Mouse (Mus musculus) heart, adult 8-10 months (tissue): ENCODE data around the gene Pkp2. TPM values are rescaled to one million over a fixed set of nuclear protein-coding genes. Genes with fewer than 3 reads are reported as not detected.
A peak's percentile ranks its signal among the peaks of the same experiment; 100 is the strongest.

Experiments used
- DNase-seq: peaks from one replicate; pipeline ENCODE4 v3.0.0; 2022; ENCODE audit warnings: low spot score
- total RNA-seq, 4 experiments: library from RNA; stranded (reverse); gene quantifications; 2 replicates each; pipeline ENCODE4 v1.2.4; 2022

Gene Pkp2
- total RNA-seq, 4 experiments from 2014 or later: 140 to 155 (median 148) TPM

DNA sequence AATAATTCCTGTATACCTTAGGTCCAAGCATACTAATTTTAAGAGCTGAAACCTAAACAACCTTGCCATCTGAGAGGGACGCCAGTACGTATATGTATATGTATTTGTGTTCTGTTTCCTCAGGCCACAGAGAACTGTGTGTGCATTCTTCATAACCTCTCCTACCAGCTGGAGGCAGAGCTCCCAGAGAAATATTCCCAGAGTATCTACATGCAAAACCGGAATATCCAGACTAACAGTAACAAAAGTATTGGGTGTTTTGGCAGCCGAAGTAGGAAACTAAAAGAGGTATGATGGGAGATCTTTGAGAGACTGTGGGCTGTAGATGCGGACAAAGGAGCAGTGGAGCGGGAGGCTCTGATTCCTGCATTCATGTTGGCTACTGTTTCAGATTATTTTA lies 48.4 kb downstream of the Pkp2 start:
- no peak for DNase-seq

DNA sequence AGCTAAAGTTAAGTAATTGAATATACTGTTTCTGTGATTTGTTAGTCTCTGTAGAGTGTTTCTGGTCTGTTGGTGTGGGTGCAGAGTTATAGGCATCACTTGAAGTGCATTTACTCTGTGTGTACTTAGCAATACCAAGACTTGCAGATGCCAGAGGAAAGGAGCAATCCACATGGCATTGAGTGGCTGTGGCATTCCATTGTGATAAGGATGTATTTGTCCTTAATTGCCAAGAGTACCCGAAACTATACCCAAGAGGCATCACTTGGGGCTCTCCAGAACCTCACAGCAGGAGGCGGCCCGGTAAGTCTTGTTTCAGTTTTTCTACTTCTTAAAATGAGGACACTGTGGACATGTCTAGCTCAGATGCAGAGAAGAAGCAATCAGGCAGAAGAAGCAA lies 49.3 kb downstream of the Pkp2 start:
- no peak for DNase-seq

DNA sequence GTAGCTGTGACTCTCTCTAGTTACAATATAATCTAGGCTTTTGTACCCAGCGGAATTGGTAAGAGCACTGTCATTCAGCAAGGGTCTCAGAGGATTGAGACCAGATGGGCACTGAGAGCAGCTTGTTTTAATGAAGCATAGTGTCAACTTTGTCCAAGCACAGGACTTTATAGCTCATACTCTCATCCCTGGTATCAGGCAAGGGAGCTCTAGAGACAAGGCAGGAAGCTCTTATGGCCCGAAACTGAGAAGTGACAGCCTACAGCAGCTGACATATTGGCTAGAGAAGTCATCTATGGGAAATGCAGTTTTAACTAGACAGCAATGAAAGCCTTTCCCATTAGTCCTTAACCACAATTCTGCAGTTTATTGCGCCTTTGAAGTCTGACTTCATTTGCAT lies 59.9 kb downstream of the Pkp2 start:
- DNase-seq: no peak

- DNase-seq: no peak
Observed at GRCm38 (mm10) chr16:16273752-16274151, 60.6 kb downstream of the Pkp2 start.

DNA sequence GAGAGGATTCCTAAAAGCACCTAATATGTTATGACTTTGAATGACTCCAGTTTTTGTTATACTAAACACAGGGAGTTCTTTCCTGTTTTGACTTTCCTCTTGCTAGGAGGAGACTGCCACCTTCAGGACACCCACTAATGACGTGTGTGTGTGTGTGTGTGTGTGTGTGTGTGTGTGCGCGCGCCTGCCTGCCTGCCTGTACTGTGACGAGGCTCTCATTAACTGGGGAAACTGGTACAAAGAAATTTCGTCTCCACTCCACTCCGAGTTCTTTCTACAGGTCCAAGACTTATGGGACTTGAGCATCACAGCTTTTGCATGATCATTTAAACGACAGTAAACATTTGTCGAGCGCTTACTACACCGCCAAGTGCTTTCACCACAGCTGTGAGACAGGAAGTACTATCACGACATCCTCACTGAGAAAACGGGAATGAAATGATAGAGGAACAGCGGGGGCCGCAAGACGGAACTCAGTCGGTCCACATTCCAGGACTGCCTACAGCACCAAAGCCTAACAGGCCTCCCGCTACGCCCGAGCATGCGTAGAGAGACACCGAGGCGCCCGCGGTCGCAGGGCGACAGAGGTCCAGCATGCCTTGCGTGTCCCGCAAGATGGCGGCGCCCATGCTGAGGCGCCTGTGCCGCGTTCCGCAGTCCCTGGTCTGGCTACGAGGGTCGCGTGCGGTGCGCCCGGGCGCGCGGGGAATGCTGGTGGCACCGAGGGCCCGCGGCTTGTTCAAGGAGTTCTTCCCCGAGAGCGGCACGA lies 89.4 kb downstream of the Pkp2 start, which contains the start of gene Yars2:
Yars2 (plus strand) TSS at position 597 of the 769 bp plus-strand sequence.
- peak; percentile 90 for DNase-seq

DNA sequence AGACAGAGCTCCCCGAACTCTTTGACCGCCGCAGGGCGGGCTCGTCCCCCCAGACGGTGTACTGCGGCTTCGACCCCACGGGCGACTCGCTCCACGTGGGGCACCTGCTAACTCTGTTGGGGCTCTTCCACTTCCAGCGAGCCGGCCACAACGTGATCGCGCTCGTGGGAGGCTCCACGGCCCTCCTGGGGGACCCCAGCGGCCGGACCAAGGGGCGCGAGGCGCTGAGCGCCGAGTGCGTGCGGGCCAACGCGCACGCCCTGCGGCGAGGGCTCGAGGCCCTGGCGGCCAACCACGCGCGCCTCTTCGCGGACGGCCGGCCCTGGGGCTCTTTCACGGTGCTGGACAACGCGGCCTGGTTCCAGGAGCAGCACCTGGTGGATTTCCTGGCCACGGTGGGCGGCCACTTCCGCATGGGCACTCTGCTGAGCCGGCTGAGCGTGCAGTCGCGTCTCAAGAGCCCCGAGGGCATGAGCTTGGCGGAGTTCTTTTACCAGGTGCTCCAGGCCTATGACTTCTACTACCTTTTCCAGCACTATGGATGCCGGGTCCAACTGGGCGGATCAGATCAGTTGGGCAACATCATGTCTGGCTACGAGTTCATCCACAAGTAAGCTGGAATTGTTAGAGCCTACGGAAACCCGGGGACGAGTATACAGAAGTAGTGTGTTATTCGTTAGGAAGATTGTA lies 90.2 kb downstream of the Pkp2 start:
- DNase-seq: peak; percentile 15

- DNase-seq: no peak
Observed at GRCm38 (mm10) chr16:16303888-16304287, 90.8 kb downstream of the Pkp2 start.

DNA sequence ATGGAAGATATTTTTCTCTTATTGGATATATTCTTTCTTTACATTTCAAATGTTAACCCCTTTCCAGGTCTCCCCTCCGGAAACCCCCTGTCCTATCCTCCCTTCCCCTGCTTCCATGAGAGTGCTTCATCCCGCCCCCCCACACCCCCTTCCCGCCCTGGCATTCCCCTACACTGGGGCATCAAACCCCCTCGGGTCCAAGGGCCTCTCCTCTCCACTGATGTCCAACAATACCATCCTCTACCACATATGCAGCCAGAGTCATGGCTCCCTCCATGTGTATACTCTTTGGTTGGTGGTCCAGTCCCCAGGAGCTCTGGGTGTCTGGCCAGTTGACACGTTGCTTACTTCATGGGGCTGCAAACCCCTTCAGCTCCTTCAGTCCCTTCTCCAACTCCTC lies 98.2 kb downstream of the Pkp2 start:
- DNase-seq: no peak

Other genes with a start within 250 kb of the Pkp2 start
- 10 to 100 TPM; 40.2 to 43.6 (median 42.0) TPM for gene Yars2, start 89.6 kb downstream of the Pkp2 start, total RNA-seq
- gene Dnm1l, start 145.6 kb downstream of the Pkp2 start, total RNA-seq: 100 to 1,000 TPM in 3 of 4 experiments, 10 to 100 TPM in 1; 96.2 to 105 (median 100) TPM